Mouse (Mus musculus): ENCODE measurements at regions not wholly inside any gene's neighbourhood (a gene's known extent, or its start where the extent isn't known, plus 50 kb on each side); places are given as distances from the start of the nearest gene placed in this dataset.
"Not testable (repeated sequence)": the region's sequence is repeated elsewhere in the genome, so short reads cannot be mapped to it uniquely, and the experiment has no call there.

GRCm38 (mm10) chr9:3116311-3116710, 79.6 kb downstream of the Gm10715 start:
- H3K4me3 ChIP-seq (ENCODE audit: low read depth, low read length); H3K4me1 ChIP-seq (ENCODE audit: control insufficient read depth, insufficient read depth, low read length); H3K9ac ChIP-seq (ENCODE audit: low read length); ATAC-seq (ENCODE audit: low FRiP score); H3K27me3 ChIP-seq (ENCODE audit: control insufficient read depth, insufficient read depth, low read length); DNase-seq (ENCODE audit: low spot score, missing footprints); H3K36me3 ChIP-seq (ENCODE audit: control insufficient read depth, insufficient read depth, low read length); H3K4me2 ChIP-seq; H3K27ac ChIP-seq (ENCODE audit: low read depth, low read length): not testable (repeated sequence)
- H3K9me3 ChIP-seq (ENCODE audit: control insufficient read depth, low read length): peaks cover 13% of the 10 kb centered on the region
- WGBS: 90% methylated on average over 20 of the region's 20 CpGs

- no peak for DNase-seq (ENCODE audit: low spot score, missing footprints)
- H3K9me3 ChIP-seq (ENCODE audit: control insufficient read depth, low read length): peaks cover 38% of the 10 kb centered on the region
- ATAC-seq (ENCODE audit: low FRiP score): no peak
Measured at GRCm38 (mm10) chr9:3161181-3161580, 124.5 kb downstream of the Gm10715 start.

GRCm38 (mm10) chr9:3184343-3184742, 147.7 kb downstream of the Gm10715 start:
- H3K36me3 ChIP-seq (ENCODE audit: control insufficient read depth, insufficient read depth, low read length): no peaks in the 10 kb centered on the region
- no peaks in the 10 kb centered on the region for H3K27me3 ChIP-seq (ENCODE audit: control insufficient read depth, insufficient read depth, low read length)
- no peak overlapping the region for H3K27ac ChIP-seq (ENCODE audit: low read depth, low read length)
- H3K9ac ChIP-seq (ENCODE audit: low read length): no peak overlapping the region
- no peaks in the 10 kb centered on the region for H3K4me1 ChIP-seq (ENCODE audit: control insufficient read depth, insufficient read depth, low read length)
- ATAC-seq (ENCODE audit: low FRiP score) (no peak), DNase-seq (ENCODE audit: low spot score, missing footprints) (no peak)
- H3K9me3 ChIP-seq (ENCODE audit: control insufficient read depth, low read length): peaks cover 22% of the 10 kb centered on the region; the same call in 1 of the 2 replicates
- H3K4me3 ChIP-seq (ENCODE audit: low read depth, low read length): no peak overlapping the region
- H3K4me2 ChIP-seq: no peak overlapping the region

More at GRCm38 (mm10) chr9:3161181-3161580, 124.5 kb downstream of the Gm10715 start:
- no peak overlapping the region for H3K4me3 ChIP-seq (ENCODE audit: low read depth, low read length)
- no peaks in the 10 kb centered on the region for H3K27me3 ChIP-seq (ENCODE audit: control insufficient read depth, insufficient read depth, low read length)
- H3K4me1 ChIP-seq (ENCODE audit: control insufficient read depth, insufficient read depth, low read length): no peaks in the 10 kb centered on the region
- H3K36me3 ChIP-seq (ENCODE audit: control insufficient read depth, insufficient read depth, low read length): no peaks in the 10 kb centered on the region
- no peak overlapping the region for H3K9ac ChIP-seq (ENCODE audit: low read length)
- H3K4me2 ChIP-seq: no peak overlapping the region
- no peak overlapping the region for H3K27ac ChIP-seq (ENCODE audit: low read depth, low read length)

- ATAC-seq (ENCODE audit: low FRiP score): peak; percentile 54; the same call in 1 of the 2 replicates
- no peaks in the 10 kb centered on the region for H3K4me1 ChIP-seq (ENCODE audit: control insufficient read depth, insufficient read depth, low read length)
- H3K4me3 ChIP-seq (ENCODE audit: low read depth, low read length): no peak overlapping the region
- DNase-seq (ENCODE audit: low spot score, missing footprints): no peak
- H3K9me3 ChIP-seq (ENCODE audit: control insufficient read depth, low read length): peaks cover 10% of the 10 kb centered on the region; the same call in 1 of the 2 replicates
- 34% methylated on average over 33 of the region's 33 CpGs for WGBS
- no peak overlapping the region for H3K27ac ChIP-seq (ENCODE audit: low read depth, low read length)
- no peaks in the 10 kb centered on the region for H3K27me3 ChIP-seq (ENCODE audit: control insufficient read depth, insufficient read depth, low read length)
- H3K36me3 ChIP-seq (ENCODE audit: control insufficient read depth, insufficient read depth, low read length): no peaks in the 10 kb centered on the region
- no peak overlapping the region for H3K9ac ChIP-seq (ENCODE audit: low read length)
- no peak overlapping the region for H3K4me2 ChIP-seq
Measured at GRCm38 (mm10) chr9:3199151-3200018, 135.6 kb upstream of the Alkbh8 start.

- peak; percentile 30; the same call in 1 of the 2 replicates for ATAC-seq (ENCODE audit: low FRiP score)
- not testable (repeated sequence) for H3K4me1 ChIP-seq (ENCODE audit: control insufficient read depth, insufficient read depth, low read length); H3K4me2 ChIP-seq; H3K4me3 ChIP-seq (ENCODE audit: low read depth, low read length); H3K9ac ChIP-seq (ENCODE audit: low read length); H3K36me3 ChIP-seq (ENCODE audit: control insufficient read depth, insufficient read depth, low read length); H3K27me3 ChIP-seq (ENCODE audit: control insufficient read depth, insufficient read depth, low read length); DNase-seq (ENCODE audit: low spot score, missing footprints); H3K27ac ChIP-seq (ENCODE audit: low read depth, low read length); H3K9me3 ChIP-seq (ENCODE audit: control insufficient read depth, low read length)
- 53% methylated on average over 16 of the region's 16 CpGs for WGBS
Measured at GRCm38 (mm10) chr9:3200019-3200347, 135.0 kb upstream of the Alkbh8 start.

DNA sequence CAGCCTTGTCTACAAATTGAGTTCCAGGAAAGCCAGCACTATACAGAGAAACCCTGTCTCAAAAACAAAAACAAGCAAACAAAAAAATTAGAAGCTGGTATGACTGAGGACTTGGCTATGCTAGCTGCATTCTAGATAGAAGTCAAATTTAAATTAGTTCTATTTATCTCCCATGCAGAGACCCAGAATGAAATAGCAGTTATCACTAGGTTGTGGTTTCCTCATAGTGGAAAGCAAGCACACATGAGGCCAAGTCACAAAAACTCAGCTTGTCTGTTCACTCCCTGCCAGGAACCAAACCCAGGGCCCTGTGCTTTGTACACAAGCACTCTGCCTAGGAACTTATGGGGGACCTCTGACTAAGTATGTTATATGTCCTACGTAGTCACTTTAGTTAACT, 126.8 kb upstream of the Alkbh8 start:
- not testable (repeated sequence) for H3K27ac ChIP-seq (ENCODE audit: low read depth, low read length); DNase-seq (ENCODE audit: low spot score, missing footprints); H3K4me2 ChIP-seq; H3K4me1 ChIP-seq (ENCODE audit: control insufficient read depth, insufficient read depth, low read length); ATAC-seq (ENCODE audit: low FRiP score); H3K27me3 ChIP-seq (ENCODE audit: control insufficient read depth, insufficient read depth, low read length); H3K36me3 ChIP-seq (ENCODE audit: control insufficient read depth, insufficient read depth, low read length); H3K9me3 ChIP-seq (ENCODE audit: control insufficient read depth, low read length); H3K9ac ChIP-seq (ENCODE audit: low read length); H3K4me3 ChIP-seq (ENCODE audit: low read depth, low read length)
- WGBS: 87% methylated on average over 1 of the region's 1 CpGs

DNA sequence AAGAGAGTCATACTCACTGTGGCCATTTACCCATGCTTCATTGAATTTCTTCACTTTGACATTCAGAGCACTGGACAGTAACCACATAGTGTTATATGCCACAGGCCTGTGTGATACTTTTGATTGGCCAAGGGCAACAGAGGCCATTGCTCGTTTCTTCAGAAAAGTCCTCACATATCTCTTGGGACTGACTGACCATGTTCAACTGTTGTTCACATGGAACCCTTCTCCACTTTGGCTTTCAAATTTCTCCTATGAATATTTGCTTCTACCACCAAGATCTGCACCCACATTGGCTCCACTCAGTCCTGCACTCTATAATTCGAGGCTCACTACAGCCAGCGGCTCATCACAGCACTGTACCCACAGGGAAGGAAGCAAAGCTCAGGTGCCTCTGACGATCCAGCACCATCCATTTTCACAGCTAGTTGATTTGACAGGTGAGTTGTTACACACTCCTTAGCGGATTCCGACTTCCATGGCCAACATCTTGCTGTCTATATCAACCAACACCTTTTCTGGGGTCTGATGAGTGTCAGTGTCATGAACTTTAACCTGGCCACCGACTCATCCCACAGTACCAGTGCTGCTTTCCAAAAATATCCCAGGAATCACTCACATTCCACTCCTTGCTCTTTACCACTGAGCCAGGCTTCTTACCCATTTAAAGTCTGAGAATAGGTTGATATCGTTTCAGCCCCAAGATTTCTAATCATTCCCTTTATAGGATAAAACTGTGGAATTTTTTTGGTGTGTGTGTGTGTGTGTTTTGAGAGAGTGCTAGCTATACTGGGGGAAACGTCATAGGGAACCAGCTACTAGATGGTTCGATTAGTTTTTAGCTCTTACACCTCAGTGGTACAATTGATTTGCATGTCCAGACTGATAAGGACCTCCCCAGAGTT, 76.3 kb upstream of the Alkbh8 start:
- Histone ChIP-seq H3K4me3 (ENCODE audit: low read depth, low read length) (no peak overlapping the region), H3K36me3 (ENCODE audit: control insufficient read depth, insufficient read depth, low read length) (no peaks in the 10 kb centered on the region), H3K4me2 (no peak overlapping the region), H3K4me1 (ENCODE audit: control insufficient read depth, insufficient read depth, low read length) (no peaks in the 10 kb centered on the region), H3K9ac (ENCODE audit: low read length) (no peak overlapping the region), H3K9me3 (ENCODE audit: control insufficient read depth, low read length) (peaks cover 21% of the 10 kb centered on the region; the same call in 1 of the 2 replicates), H3K27ac (ENCODE audit: low read depth, low read length) (no peak overlapping the region), H3K27me3 (ENCODE audit: control insufficient read depth, insufficient read depth, low read length) (no peaks in the 10 kb centered on the region)
- ATAC-seq (ENCODE audit: low FRiP score): peak; percentile 100
- WGBS: 70% methylated on average over 10 of the region's 10 CpGs
- peak; percentile 99 for DNase-seq (ENCODE audit: low spot score, missing footprints)

- Histone ChIP-seq H3K36me3 (ENCODE audit: control insufficient read depth, insufficient read depth, low read length) (no peaks in the 10 kb centered on the region), H3K9ac (ENCODE audit: low read length) (no peak overlapping the region), H3K27me3 (ENCODE audit: control insufficient read depth, insufficient read depth, low read length) (no peaks in the 10 kb centered on the region), H3K27ac (ENCODE audit: low read depth, low read length) (no peak overlapping the region), H3K4me1 (ENCODE audit: control insufficient read depth, insufficient read depth, low read length) (no peaks in the 10 kb centered on the region), H3K9me3 (ENCODE audit: control insufficient read depth, low read length) (peaks cover 23% of the 10 kb centered on the region; the same call in 1 of the 2 replicates), H3K4me2 (no peak overlapping the region), H3K4me3 (ENCODE audit: low read depth, low read length) (no peak overlapping the region)
- WGBS: 77% methylated on average over 5 of the region's 5 CpGs
- ATAC-seq (ENCODE audit: low FRiP score) (no peak), DNase-seq (ENCODE audit: low spot score, missing footprints) (no peak)
Measured at GRCm38 (mm10) chr9:3260181-3260580, 74.8 kb upstream of the Alkbh8 start.

DNA sequence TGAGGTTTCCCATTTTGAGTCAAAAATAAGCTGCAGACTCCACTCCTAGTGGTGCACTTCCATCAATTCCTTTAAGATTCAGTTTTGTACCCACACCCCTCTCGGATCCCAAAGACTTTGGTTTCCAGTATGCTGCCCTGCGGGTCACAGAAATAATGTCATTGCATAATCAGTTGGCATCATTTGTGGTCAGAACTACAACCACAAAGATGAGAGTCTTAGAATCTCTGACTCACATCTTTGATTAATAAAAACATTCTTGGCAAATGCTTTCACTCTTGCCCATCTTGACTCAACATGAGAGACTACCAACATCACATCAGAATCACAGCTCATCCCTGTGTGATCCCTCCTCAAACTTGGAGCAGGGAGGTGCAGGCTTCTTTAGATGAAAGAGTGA, 74.1 kb upstream of the Alkbh8 start:
- no peak overlapping the region for H3K4me3 ChIP-seq (ENCODE audit: low read depth, low read length)
- WGBS: 85% methylated on average over 2 of the region's 2 CpGs
- no peaks in the 10 kb centered on the region for H3K36me3 ChIP-seq (ENCODE audit: control insufficient read depth, insufficient read depth, low read length)
- H3K4me1 ChIP-seq (ENCODE audit: control insufficient read depth, insufficient read depth, low read length): no peaks in the 10 kb centered on the region
- DNase-seq (ENCODE audit: low spot score, missing footprints): no peak
- H3K27me3 ChIP-seq (ENCODE audit: control insufficient read depth, insufficient read depth, low read length): no peaks in the 10 kb centered on the region
- no peak for ATAC-seq (ENCODE audit: low FRiP score)
- H3K9ac ChIP-seq (ENCODE audit: low read length): no peak overlapping the region
- H3K9me3 ChIP-seq (ENCODE audit: control insufficient read depth, low read length): peaks cover 23% of the 10 kb centered on the region; the same call in 1 of the 2 replicates
- no peak overlapping the region for H3K4me2 ChIP-seq
- no peak overlapping the region for H3K27ac ChIP-seq (ENCODE audit: low read depth, low read length)

Data from midbrain, embryonic 11.5 days (tissue).